In genomic region chr17:25222504-25222940, GRCm38 (mm10) we compare ENCODE assay signal across 9 mouse cellular contexts. TPM values are rescaled to one million over a fixed set of nuclear protein-coding genes. Genes with fewer than 3 reads are reported as not detected.
DNase-seq lines count a peak whose midpoint lies in the region; ATAC-seq lines count a peak whose summit lies in the region.
"Not testable (repeated sequence)": the region's sequence is repeated elsewhere in the genome, so short reads cannot be mapped to it uniquely, and the experiment has no call there.
"Had no signal": no experiment of that assay in that cellular context is flagged by ENCODE, and none has a peak within 500 bp of the region (broad histone marks: within the 10 kb centered on the region; RNA-seq: fewer than 3 reads in every experiment).

No protein-coding gene starts in this region.

- not testable (repeated sequence) for H3K4me1 ChIP-seq in embryonic facial prominence, embryonic 11.5 days (ENCODE audit: control insufficient read depth, insufficient read depth, low read length)
- peaks cover 11% of the 10 kb centered on the region for H3K4me1 ChIP-seq in intestine, embryonic 16.5 days (ENCODE audit: control insufficient read depth, insufficient read depth, low read length)
- H3K4me1 ChIP-seq in liver, embryonic 11.5 days (replicated peaks; ENCODE audit: control insufficient read depth, insufficient read depth, low read length), result peaks cover 55% of the 10 kb centered on the region
- H3K4me1 ChIP-seq in midbrain, embryonic 15.5 days, result peaks cover 22% of the 10 kb centered on the region

- H3K27me3 ChIP-seq in embryonic facial prominence, embryonic 11.5 days (ENCODE audit: control insufficient read depth, insufficient read depth, low read length); intestine, embryonic 16.5 days (replicated peaks; ENCODE audit: control insufficient read depth, insufficient read depth, low read length); liver, embryonic 11.5 days (replicated peaks; ENCODE audit: control insufficient read depth, insufficient read depth, low read length); midbrain, embryonic 15.5 days (replicated peaks); splenic B cell, adult 2 months (ENCODE audit: control insufficient read depth, insufficient read depth, low read length, poor library complexity, severe bottlenecking): not testable (repeated sequence)

- peak; percentile 67 for DNase-seq in 3134 (ENCODE audit: extremely low read depth, insufficient read length, low spot score)
- peak; percentile 32 for DNase-seq in adrenal gland, postnatal 14 days
- DNase-seq in embryonic facial prominence, embryonic 11.5 days (ENCODE audit: low spot score), result not testable (repeated sequence)
- peak; percentile 57 for DNase-seq in liver, embryonic 11.5 days (ENCODE audit: low spot score)
- peak; percentile 47 for DNase-seq in splenic B cell, adult 2 months (ENCODE audit: low read depth, low spot score)

- peak overlapping the region; percentile 38 for H3K4me2 ChIP-seq in embryonic facial prominence, embryonic 11.5 days (ENCODE audit: low read depth, low read length)
- peak overlapping the region; percentile 55 for H3K4me2 ChIP-seq in intestine, embryonic 16.5 days (ENCODE audit: low read depth, low read length)
- peak overlapping the region; percentile 88 for H3K4me2 ChIP-seq in liver, embryonic 11.5 days
- peak overlapping the region; percentile 65 for H3K4me2 ChIP-seq in midbrain, embryonic 15.5 days

- H3K27ac ChIP-seq in embryonic facial prominence, embryonic 11.5 days (replicated peaks; ENCODE audit: low read depth, low read length); intestine, embryonic 16.5 days (ENCODE audit: low read length): not testable (repeated sequence)
- H3K27ac ChIP-seq in liver, embryonic 11.5 days (ENCODE audit: low read depth, low read length), result peak overlapping the region; percentile 98
- H3K27ac ChIP-seq in midbrain, embryonic 15.5 days, result peak overlapping the region; percentile 45; the same call in 1 of the 2 replicates

- not testable (repeated sequence) for H3K9me3 ChIP-seq in embryonic facial prominence, embryonic 11.5 days (replicated peaks; ENCODE audit: control insufficient read depth, low read length); intestine, embryonic 16.5 days (ENCODE audit: control insufficient read depth, low read length); liver, embryonic 11.5 days (ENCODE audit: control insufficient read depth, low read length); midbrain, embryonic 15.5 days

- not testable (repeated sequence) for H3K36me3 ChIP-seq in embryonic facial prominence, embryonic 11.5 days (replicated peaks; ENCODE audit: control insufficient read depth, insufficient read depth, low read depth, low read length); intestine, embryonic 16.5 days (ENCODE audit: control insufficient read depth, insufficient read depth, low read length); liver, embryonic 11.5 days (ENCODE audit: control insufficient read depth, insufficient read depth, low read length); midbrain, embryonic 15.5 days (replicated peaks); splenic B cell, adult 2 months (ENCODE audit: control insufficient read depth, insufficient read depth, low read length, poor library complexity, severe bottlenecking)

- H3K4me3 ChIP-seq in embryonic facial prominence, embryonic 11.5 days (ENCODE audit: low read depth, low read length), result peak overlapping the region; percentile 8; the same call in 1 of the 2 replicates
- H3K4me3 ChIP-seq in intestine, embryonic 16.5 days (ENCODE audit: low read length), result peak overlapping the region; percentile 34
- H3K4me3 ChIP-seq in liver, embryonic 11.5 days (ENCODE audit: low read depth, low read length), result peak overlapping the region; percentile 72
- H3K4me3 ChIP-seq in midbrain, embryonic 15.5 days, result peak overlapping the region; percentile 43

- not testable (repeated sequence) for H3K9ac ChIP-seq in embryonic facial prominence, embryonic 11.5 days (replicated peaks; ENCODE audit: low read length)
- H3K9ac ChIP-seq in intestine, embryonic 16.5 days (ENCODE audit: low read depth, low read length), result peak overlapping the region; percentile 34; the same call in 1 of the 2 replicates
- peak overlapping the region; percentile 89 for H3K9ac ChIP-seq in liver, embryonic 11.5 days (ENCODE audit: low read depth, low read length)
- peak overlapping the region; percentile 20; the same call in 1 of the 2 replicates for H3K9ac ChIP-seq in midbrain, embryonic 15.5 days

- WGBS in embryonic facial prominence, embryonic 11.5 days, result 12% methylated on average over 13 of the region's 28 CpGs
- WGBS in intestine, embryonic 16.5 days, result 18% methylated on average over 15 of the region's 28 CpGs
- 8% methylated on average over 14 of the region's 28 CpGs for whole genome bisulfite sequencing in liver, embryonic 11.5 days
- WGBS in midbrain, embryonic 15.5 days, result 17% methylated on average over 14 of the region's 28 CpGs

- ATAC-seq in embryonic facial prominence, embryonic 11.5 days (replicated peaks; ENCODE audit: insufficient number of reproducible peaks, low FRiP score, low TSS enrichment, low read depth), result peak; percentile 70; the same call in 1 of the 2 replicates
- peak; percentile 70 for ATAC-seq in granulocyte monocyte progenitor cell, adult 5-6 weeks (replicated peaks; ENCODE audit: poor library complexity, severe bottlenecking)
- ATAC-seq in intestine, embryonic 16.5 days, result peak; percentile 92
- peak; percentile 78 for ATAC-seq in liver, embryonic 11.5 days (replicated peaks; ENCODE audit: low FRiP score)
- ATAC-seq in midbrain, embryonic 15.5 days (replicated peaks), result peak; percentile 93

RNA-seq across cellular contexts. Expression of gene Gnptg, which starts 17.4 kb away (rescaled TPM):
- total RNA-seq in adrenal gland, postnatal 14 days (2021), result 34.3 and 35.7 TPM in 2 replicates
- polyA plus RNA-seq in embryonic facial prominence, embryonic 11.5 days (2014; fragmentation: Nextera tagmentation; extraction: Ambion mirVana), result 32.6 and 32.8 TPM in 2 replicates
- total RNA-seq in granulocyte monocyte progenitor cell, adult 5-6 weeks (2014; fragmentation: Nextera tagmentation), result 10.9 and 19.2 TPM in 2 replicates
- total RNA-seq in granulocyte monocyte progenitor cell, adult 5-6 weeks (2017), result 23.7 and 27.8 TPM in 2 replicates
- 40.6 and 45.8 TPM in 2 replicates for polyA plus RNA-seq in intestine, embryonic 16.5 days (2015; fragmentation: Nextera tagmentation; extraction: Ambion mirVana)
- polyA plus RNA-seq in liver, embryonic 11.5 days (2014; fragmentation: Nextera tagmentation; extraction: Ambion mirVana), result 29.0 and 30.8 TPM in 2 replicates
- 96.0 and 108 TPM in 2 replicates for polyA plus RNA-seq in midbrain, embryonic 15.5 days (2015; fragmentation: Nextera tagmentation; extraction: Ambion mirVana)

RNA-seq across cellular contexts. Expression of gene Tsr3, which starts 17.4 kb away (rescaled TPM):
- 20.4 and 22.9 TPM in 2 replicates for total RNA-seq in adrenal gland, postnatal 14 days (2021)
- 59.8 and 60.6 TPM in 2 replicates for polyA plus RNA-seq in embryonic facial prominence, embryonic 11.5 days (2014; fragmentation: Nextera tagmentation; extraction: Ambion mirVana)
- 10.9 and 17.1 TPM in 2 replicates for total RNA-seq in granulocyte monocyte progenitor cell, adult 5-6 weeks (2014; fragmentation: Nextera tagmentation)
- 23.6 and 27.8 TPM in 2 replicates for total RNA-seq in granulocyte monocyte progenitor cell, adult 5-6 weeks (2017)
- polyA plus RNA-seq in intestine, embryonic 16.5 days (2015; fragmentation: Nextera tagmentation; extraction: Ambion mirVana), result 33.1 and 37.0 TPM in 2 replicates
- polyA plus RNA-seq in liver, embryonic 11.5 days (2014; fragmentation: Nextera tagmentation; extraction: Ambion mirVana), result 49.3 and 51.1 TPM in 2 replicates
- 62.7 and 62.9 TPM in 2 replicates for polyA plus RNA-seq in midbrain, embryonic 15.5 days (2015; fragmentation: Nextera tagmentation; extraction: Ambion mirVana)

RNA-seq across cellular contexts. Expression of gene Baiap3, which starts 33.6 kb away (rescaled TPM):
- 12.1 and 12.6 TPM in 2 replicates for total RNA-seq in adrenal gland, postnatal 14 days (2021)
- 0.45 and 0.66 TPM in 2 replicates for polyA plus RNA-seq in embryonic facial prominence, embryonic 11.5 days (2014; fragmentation: Nextera tagmentation; extraction: Ambion mirVana)
- 7.6 and 9.1 TPM in 2 replicates for total RNA-seq in granulocyte monocyte progenitor cell, adult 5-6 weeks (2014; fragmentation: Nextera tagmentation)
- total RNA-seq in granulocyte monocyte progenitor cell, adult 5-6 weeks (2017), result 3.8 and 11.9 TPM in 2 replicates
- 2.5 and 4.0 TPM in 2 replicates for polyA plus RNA-seq in intestine, embryonic 16.5 days (2015; fragmentation: Nextera tagmentation; extraction: Ambion mirVana)
- 0.60 and 0.83 TPM in 2 replicates for polyA plus RNA-seq in liver, embryonic 11.5 days (2014; fragmentation: Nextera tagmentation; extraction: Ambion mirVana)
- polyA plus RNA-seq in midbrain, embryonic 15.5 days (2015; fragmentation: Nextera tagmentation; extraction: Ambion mirVana), result 26.8 and 30.3 TPM in 2 replicates
- total RNA-seq: gastrocnemius, postnatal 25 days had no signal

RNA-seq across cellular contexts. Expression of gene Unkl, which starts 34.3 kb away (rescaled TPM):
- 15.9 and 17.8 TPM in 2 replicates for total RNA-seq in adrenal gland, postnatal 14 days (2021)
- polyA plus RNA-seq in embryonic facial prominence, embryonic 11.5 days (2014; fragmentation: Nextera tagmentation; extraction: Ambion mirVana), result 4.3 and 5.0 TPM in 2 replicates
- 6.8 and 17.2 TPM in 2 replicates for total RNA-seq in granulocyte monocyte progenitor cell, adult 5-6 weeks (2014; fragmentation: Nextera tagmentation)
- 5.6 and 9.9 TPM in 2 replicates for total RNA-seq in granulocyte monocyte progenitor cell, adult 5-6 weeks (2017)
- 4.8 and 5.3 TPM in 2 replicates for polyA plus RNA-seq in intestine, embryonic 16.5 days (2015; fragmentation: Nextera tagmentation; extraction: Ambion mirVana)
- polyA plus RNA-seq in liver, embryonic 11.5 days (2014; fragmentation: Nextera tagmentation; extraction: Ambion mirVana), result 11.5 and 11.7 TPM in 2 replicates
- polyA plus RNA-seq in midbrain, embryonic 15.5 days (2015; fragmentation: Nextera tagmentation; extraction: Ambion mirVana), result 17.1 TPM in 2 replicates

RNA-seq across cellular contexts. Expression of gene BC003965, which starts 38.2 kb away (rescaled TPM):
- 20.2 and 21.2 TPM in 2 replicates for total RNA-seq in adrenal gland, postnatal 14 days (2021)
- polyA plus RNA-seq in embryonic facial prominence, embryonic 11.5 days (2014; fragmentation: Nextera tagmentation; extraction: Ambion mirVana), result 31.8 and 33.1 TPM in 2 replicates
- total RNA-seq in granulocyte monocyte progenitor cell, adult 5-6 weeks (2014; fragmentation: Nextera tagmentation), result 13.1 and 17.0 TPM in 2 replicates
- 10.0 and 10.2 TPM in 2 replicates for total RNA-seq in granulocyte monocyte progenitor cell, adult 5-6 weeks (2017)
- 35.1 and 39.7 TPM in 2 replicates for polyA plus RNA-seq in intestine, embryonic 16.5 days (2015; fragmentation: Nextera tagmentation; extraction: Ambion mirVana)
- polyA plus RNA-seq in liver, embryonic 11.5 days (2014; fragmentation: Nextera tagmentation; extraction: Ambion mirVana), result 42.5 and 47.8 TPM in 2 replicates
- polyA plus RNA-seq in midbrain, embryonic 15.5 days (2015; fragmentation: Nextera tagmentation; extraction: Ambion mirVana), result 34.4 and 35.7 TPM in 2 replicates

Comparison
In these comparisons a context has a peak if more than half of its experiments do, and no peak if none do; other contexts are left out.
1. H3K4me2 ChIP-seq: peak in every context shown above with its lines; median percentile 88 in liver, embryonic 11.5 days; 65 in midbrain, embryonic 15.5 days; 55 in intestine, embryonic 16.5 days; 38 in embryonic facial prominence, embryonic 11.5 days.
2. H3K4me3 ChIP-seq: peak in every context shown above with its lines; median percentile 72 in liver, embryonic 11.5 days; 43 in midbrain, embryonic 15.5 days; 34 in intestine, embryonic 16.5 days; 8 in embryonic facial prominence, embryonic 11.5 days.